Mouse (Mus musculus) midbrain, postnatal 0 days (tissue): ENCODE results near the gene Pet117. TPM values are rescaled to one million over a fixed set of nuclear protein-coding genes. Genes with fewer than 3 reads are reported as not detected.

Source experiments
- ATAC-seq: fragments of 200-750 bp; cut with Nextera tagmentation; 2 replicates; pipeline ENCODE4 v1.8.0; 2017; ENCODE audit warnings: moderate number of reproducible peaks, mild to moderate bottlenecking, moderate TSS enrichment, moderate library complexity; ENCODE audit not compliant: low FRiP score
- DNase-seq: peaks from one replicate; pipeline ENCODE4 v3.0.0-alpha.2; 2015; ENCODE audit warnings: low spot score
- H3K27ac ChIP-seq: fragments of 300-500 bp; sonication (generic); 2 replicates; pipeline ENCODE4 v1.5.1; 2014; ENCODE audit warnings: low read depth, mild to moderate bottlenecking, low read length, mixed read lengths
- H3K27me3 ChIP-seq: fragments of 300-500 bp; sonication (generic); 2 replicates; pipeline ENCODE4 v1.6.1; 2014; ENCODE audit warnings: low read length, control low read depth, mixed read lengths; ENCODE audit not compliant: insufficient read depth
- H3K36me3 ChIP-seq: fragments of 300-500 bp; sonication (generic); 2 replicates; pipeline ENCODE4 v1.6.1; 2014; ENCODE audit warnings: low read length, control low read depth, mixed read lengths; ENCODE audit not compliant: insufficient read depth
- H3K4me1 ChIP-seq: fragments of 300-500 bp; sonication (generic); 2 replicates; pipeline ENCODE4 v1.6.1; 2014; ENCODE audit warnings: mild to moderate bottlenecking, control low read depth, antibody characterized with exemption, low read length, mixed read lengths; ENCODE audit not compliant: insufficient read depth
- H3K4me2 ChIP-seq: fragments of 300-500 bp; sonication (generic); 2 replicates; pipeline ENCODE4 v1.6.1; 2014; ENCODE audit warnings: low read depth, mild to moderate bottlenecking, low read length, mixed read lengths; ENCODE audit not compliant: poor library complexity, severe bottlenecking
- H3K4me3 ChIP-seq: fragments of 300-500 bp; sonication (generic); 2 replicates; pipeline ENCODE4 v1.5.1; 2014; ENCODE audit warnings: low read depth, mild to moderate bottlenecking, low read length, moderate library complexity
- H3K9ac ChIP-seq: fragments of 300-500 bp; sonication (generic); replicated peaks from 2 replicates; pipeline ENCODE4 v1.6.1; 2014; ENCODE audit warnings: mild to moderate bottlenecking, low read length, moderate library complexity, mixed read lengths; ENCODE audit not compliant: poor library complexity, severe bottlenecking
- H3K9me3 ChIP-seq: fragments of 300-500 bp; sonication (generic); 2 replicates; pipeline ENCODE4 v1.6.1; 2016; ENCODE audit warnings: low read length, control low read depth
- CTCF ChIP-seq: IDR thresholded peaks from 2 replicates; pipeline ENCODE4 v1.5.1; 2016; ENCODE audit warnings: antibody characterized with exemption, mild to moderate bottlenecking
- WGBS: fragments of 180-500 bp; shearing (Covaris S2); extraction: QIAGEN DNeasy Blood & Tissue Kit; methylation state at CpG from one replicate; pipeline ENCODE4 v1.1.7; 2014; 5-methylcytosine and 5-hydroxymethylcytosine counted together
- polyA plus RNA-seq: library from polyadenylated mRNA; unstranded; fragments of >200 nt; fragmentation: Nextera tagmentation; extraction: Ambion mirVana; gene quantifications from 2 replicates; pipeline ENCODE4 v1.2.1, GENCODE M21; 2015
- total RNA-seq: library from RNA; depleted of rRNA; stranded (reverse); fragments of >200 nt; gene quantifications from 2 replicates; pipeline ENCODE4 v1.2.3, GENCODE M21; 2014

The Pet117 gene
- total and polyA plus RNA-seq, 2 experiments from 2014 or later, result 3.8 TPM; not detected in 1

DNA sequence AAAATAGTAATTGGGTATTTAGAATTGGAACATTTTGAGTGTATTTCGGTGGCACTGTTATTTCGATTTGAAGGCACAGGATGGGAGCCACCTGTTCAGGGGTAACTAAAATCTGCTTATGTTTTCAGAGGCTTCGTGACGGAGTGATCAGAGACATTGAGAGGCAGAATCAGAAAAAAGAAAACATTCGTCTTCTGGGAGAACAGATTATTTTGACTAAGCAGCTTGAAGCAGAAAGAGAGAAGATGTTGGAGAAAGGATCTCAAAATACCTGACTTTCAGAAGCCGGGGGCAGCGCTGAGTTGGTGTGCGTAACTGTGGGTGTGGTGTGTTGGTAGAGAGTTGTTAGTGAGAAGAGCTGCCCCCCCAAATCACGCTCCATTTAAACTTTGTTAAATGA, 4.3 kb downstream of the Pet117 start:
- no peak for TF ChIP-seq CTCF
- Histone ChIP-seq H3K4me1 (no peaks in the 10 kb centered on the region), H3K9me3 (no peaks in the 10 kb centered on the region), H3K27me3 (no peaks in the 10 kb centered on the region), H3K4me2 (no peak overlapping the region), H3K36me3 (peaks cover 34% of the 10 kb centered on the region), H3K4me3 (no peak overlapping the region), H3K27ac (no peak overlapping the region), H3K9ac (no peak overlapping the region)
- WGBS, result 97% methylated on average over 9 of the region's 9 CpGs
- ATAC-seq, result no peak
- DNase-seq, result no peak

- 93% methylated on average over 10 of the region's 10 CpGs for WGBS
Observed at GRCm38 (mm10) chr2:144375063-144375703, 6.4 kb downstream of the Pet117 start.

DNA sequence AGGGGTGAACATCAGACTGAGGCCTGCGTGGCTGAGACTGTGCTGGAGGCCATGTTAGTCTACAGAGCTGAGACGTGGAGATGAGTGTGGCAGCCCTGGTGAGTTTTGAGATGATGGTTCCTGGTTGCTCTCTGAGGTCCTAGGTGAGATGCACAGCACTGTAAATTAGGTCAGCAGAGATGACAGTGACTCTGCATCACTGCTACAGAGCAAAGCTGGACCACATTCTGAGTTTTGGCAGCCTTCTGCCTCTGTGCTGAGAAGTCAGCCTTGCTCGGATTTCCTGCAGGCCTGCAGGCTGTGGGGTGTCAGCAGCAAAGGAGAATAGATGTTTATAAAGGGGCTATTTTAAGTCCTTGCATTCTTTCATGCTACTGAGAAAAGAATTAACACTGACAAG, 12.5 kb downstream of the Pet117 start:
- Histone ChIP-seq H3K4me2 (no peak overlapping the region), H3K27me3 (no peaks in the 10 kb centered on the region), H3K4me1 (no peaks in the 10 kb centered on the region), H3K9ac (no peak overlapping the region), H3K36me3 (peaks cover 39% of the 10 kb centered on the region), H3K4me3 (no peak overlapping the region), H3K9me3 (no peaks in the 10 kb centered on the region), H3K27ac (no peak overlapping the region)
- DNase-seq (no peak), ATAC-seq (no peak)
- 83% methylated on average over 3 of the region's 3 CpGs for WGBS
- no peak for TF ChIP-seq CTCF

More at GRCm38 (mm10) chr2:144375063-144375703, 6.4 kb downstream of the Pet117 start:
- no peaks in the 10 kb centered on the region for H3K4me1 ChIP-seq
- H3K27me3 ChIP-seq, result no peaks in the 10 kb centered on the region
- no peak overlapping the region for H3K4me2 ChIP-seq
- no peak overlapping the region for H3K9ac ChIP-seq
- no peak overlapping the region for H3K4me3 ChIP-seq
- H3K9me3 ChIP-seq, result no peaks in the 10 kb centered on the region
- H3K36me3 ChIP-seq, result peaks cover 41% of the 10 kb centered on the region
- H3K27ac ChIP-seq, result no peak overlapping the region
- TF ChIP-seq CTCF, result no peak
- ATAC-seq, result no peak
- no peak for DNase-seq

DNA sequence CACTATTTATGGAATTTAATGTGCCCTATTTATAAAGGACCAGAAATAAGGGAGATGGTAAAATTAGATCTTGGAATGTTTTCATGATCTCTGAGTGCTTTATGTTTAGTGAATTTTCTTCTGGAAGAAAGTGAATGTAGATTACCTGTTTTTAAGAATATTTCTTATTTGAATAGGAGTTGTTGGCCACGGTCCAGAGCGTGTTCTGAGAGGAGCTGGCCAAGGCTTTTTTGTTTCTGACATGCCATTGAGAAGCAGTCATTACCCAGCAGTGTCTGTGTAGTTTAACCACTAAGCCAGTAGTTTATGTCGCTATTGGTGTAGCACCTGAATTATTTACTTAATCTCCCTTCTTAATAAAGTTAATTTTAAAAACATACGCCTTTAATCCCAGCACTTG, 12.9 kb downstream of the Pet117 start:
- H3K4me2 ChIP-seq, result no peak overlapping the region
- no peak for DNase-seq
- no peak overlapping the region for H3K9ac ChIP-seq
- H3K36me3 ChIP-seq, result peaks cover 37% of the 10 kb centered on the region
- no peaks in the 10 kb centered on the region for H3K4me1 ChIP-seq
- H3K27ac ChIP-seq, result no peak overlapping the region
- ATAC-seq, result no peak
- no peak for TF ChIP-seq CTCF
- H3K4me3 ChIP-seq, result no peak overlapping the region
- H3K9me3 ChIP-seq, result no peaks in the 10 kb centered on the region
- 94% methylated on average over 4 of the region's 4 CpGs for WGBS
- no peaks in the 10 kb centered on the region for H3K27me3 ChIP-seq

DNA sequence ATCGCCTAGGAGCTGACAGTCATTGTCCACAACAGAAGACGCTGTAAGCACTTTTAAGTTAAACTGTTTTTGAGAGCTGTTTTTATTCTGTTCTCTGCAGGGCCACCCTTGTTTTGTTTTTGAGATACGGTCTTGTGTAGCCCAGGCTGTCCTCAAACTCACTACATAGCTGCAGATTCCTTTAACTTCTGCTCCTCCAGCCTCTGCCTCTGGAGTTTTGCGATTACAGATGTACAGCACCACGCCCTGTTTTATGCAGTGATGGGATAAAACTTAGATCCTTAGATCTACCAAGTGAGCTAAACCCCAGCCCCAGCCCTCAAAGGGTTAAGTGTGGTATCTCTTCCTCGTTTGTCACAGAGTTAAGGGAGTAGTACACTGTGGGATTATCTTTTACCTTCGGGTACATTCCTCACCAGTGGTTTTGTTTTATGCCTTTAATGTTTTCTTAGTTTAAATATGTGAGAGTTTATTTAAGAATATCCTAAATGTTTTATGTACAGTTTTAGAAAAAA, 13.9 kb downstream of the Pet117 start:
- no peaks in the 10 kb centered on the region for H3K27me3 ChIP-seq
- no peak overlapping the region for H3K27ac ChIP-seq
- no peak overlapping the region for H3K9ac ChIP-seq
- no peak overlapping the region for H3K4me2 ChIP-seq
- WGBS, result 87% methylated on average over 7 of the region's 7 CpGs
- TF ChIP-seq CTCF, result no peak
- H3K36me3 ChIP-seq, result peaks cover 34% of the 10 kb centered on the region
- no peaks in the 10 kb centered on the region for H3K9me3 ChIP-seq
- no peak overlapping the region for H3K4me3 ChIP-seq
- DNase-seq, result no peak
- no peak for ATAC-seq
- H3K4me1 ChIP-seq, result no peaks in the 10 kb centered on the region

DNA sequence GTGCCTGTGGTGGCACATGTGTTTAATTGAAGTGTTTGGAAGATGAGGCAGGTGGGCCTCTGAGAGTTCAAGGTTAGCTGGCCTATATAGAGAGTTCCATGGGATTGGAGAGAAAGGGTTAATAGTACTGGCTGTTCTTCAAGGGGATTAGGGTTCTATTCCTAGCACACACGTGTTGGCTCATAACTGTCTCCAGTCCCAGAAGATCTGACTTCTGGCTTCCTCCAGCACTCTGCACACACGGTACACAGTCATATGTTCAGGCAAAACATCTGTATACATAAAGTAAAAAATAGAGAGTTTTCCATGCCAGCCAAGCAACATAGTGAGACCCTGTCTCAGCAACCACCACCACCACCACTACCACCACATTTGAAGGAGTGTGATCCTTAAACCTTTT, 17.5 kb downstream of the Pet117 start:
- TF ChIP-seq CTCF, result no peak
- 54% methylated on average over 2 of the region's 2 CpGs for WGBS
- H3K4me1 ChIP-seq, result no peaks in the 10 kb centered on the region
- DNase-seq (no peak), ATAC-seq (no peak)
- no peaks in the 10 kb centered on the region for H3K27me3 ChIP-seq
- H3K27ac ChIP-seq, result no peak overlapping the region
- no peaks in the 10 kb centered on the region for H3K9me3 ChIP-seq
- H3K4me3 ChIP-seq, result no peak overlapping the region
- peaks cover 35% of the 10 kb centered on the region for H3K36me3 ChIP-seq
- H3K4me2 ChIP-seq, result no peak overlapping the region
- H3K9ac ChIP-seq, result no peak overlapping the region
